Mouse (Mus musculus) leukemia stem cell, adult 10-12 weeks (primary cell): Measurements from ENCODE around the gene Uox. TPM values are rescaled to one million over a fixed set of nuclear protein-coding genes. Genes with fewer than 3 reads are reported as not detected.

Source experiments
- polyA plus RNA-seq: library from polyadenylated mRNA; stranded (reverse); fragments of >175 nt; gene quantifications from 2 replicates; pipeline ENCODE4 v1.2.3, GENCODE M21; 2012; ENCODE audit warnings: low replicate concordance

Gene Uox
- 0.08 TPM in 1 of 2 replicates, not detected in the other for polyA plus RNA-seq

GRCm38 (mm10) chr3:146570148-146570782 is at the start of gene Uox:
Gene Uox (plus strand): TSS chr3:146570426.

GRCm38 (mm10) chr3:146520798-146521651 is 49.2 kb upstream of the Uox start, which contains the start of gene Rpf1:
Gene Rpf1 (minus strand): TSS chr3:146521429.

GRCm38 (mm10) chr3:146615496-146615895 is 45.3 kb downstream of the Uox start, which contains the start of gene Dnase2b:
Gene Dnase2b (minus strand): TSS chr3:146615596.

GRCm38 (mm10) chr3:146651217-146651616 is 81.0 kb downstream of the Uox start, which contains the start of gene 4930503B20Rik:
Gene 4930503B20Rik (minus strand): TSS chr3:146651317.

Other genes starting within 250 kb of the Uox start
- gene Ssx2ip, start 165.8 kb upstream of the Uox start, polyA plus RNA-seq, result 8.4 and 11.3 TPM in 2 replicates
- gene Ctbs, start 120.6 kb upstream of the Uox start, polyA plus RNA-seq, result 7.8 and 18.0 TPM in 2 replicates
- gene Spata1, start 70.7 kb upstream of the Uox start, polyA plus RNA-seq, result 0.09 and 0.55 TPM in 2 replicates
- gene Gng5, start 70.6 kb upstream of the Uox start, polyA plus RNA-seq, result 48.5 and 59.4 TPM in 2 replicates
- gene Rpf1, start 49.0 kb upstream of the Uox start, polyA plus RNA-seq, result 10.2 and 13.3 TPM in 2 replicates
- not detected in 2 replicates for gene Dnase2b, start 45.2 kb downstream of the Uox start, polyA plus RNA-seq
- gene 4930503B20Rik, start 80.9 kb downstream of the Uox start, polyA plus RNA-seq, result not detected in 2 replicates
- gene Samd13, start 115.2 kb downstream of the Uox start, polyA plus RNA-seq, result not detected in 2 replicates
- gene Prkacb, start 242.6 kb downstream of the Uox start, polyA plus RNA-seq, result 5.5 and 10.1 TPM in 2 replicates